Mouse (Mus musculus) midbrain, embryonic 13.5 days (tissue): ENCODE measurements around the gene 4921536K21Rik. TPM values are rescaled to one million over a fixed set of nuclear protein-coding genes. Genes with fewer than 3 reads are reported as not detected.

Experiments
- ATAC-seq: fragments of 200-750 bp; cut with Nextera tagmentation; 2 replicates; pipeline ENCODE4 v1.8.0; 2017; ENCODE audit warnings: mild to moderate bottlenecking, moderate TSS enrichment, moderate library complexity
- H3K27ac ChIP-seq: fragments of 300-500 bp; sonication (generic); 2 replicates; pipeline ENCODE4 v1.5.1; 2015; ENCODE audit warnings: inconsistent platforms, mild to moderate bottlenecking, moderate library complexity
- H3K27me3 ChIP-seq: fragments of 300-500 bp; sonication (generic); 2 replicates; pipeline ENCODE4 v1.6.1; 2015; ENCODE audit warnings: mild to moderate bottlenecking, inconsistent platforms
- H3K36me3 ChIP-seq: fragments of 300-500 bp; sonication (generic); 2 replicates; pipeline ENCODE4 v1.6.1; 2015; ENCODE audit warnings: mild to moderate bottlenecking, inconsistent platforms
- H3K4me1 ChIP-seq: fragments of 300-500 bp; sonication (generic); replicated peaks from 2 replicates; pipeline ENCODE4 v1.6.1; 2015; ENCODE audit warnings: inconsistent platforms
- H3K4me2 ChIP-seq: fragments of 300-500 bp; sonication (generic); replicated peaks from 2 replicates; pipeline ENCODE4 v1.6.1; 2015; ENCODE audit warnings: moderate library complexity, mild to moderate bottlenecking, inconsistent platforms
- H3K4me3 ChIP-seq: fragments of 300-500 bp; sonication (generic); replicated peaks from 2 replicates; pipeline ENCODE4 v1.5.1; 2015; ENCODE audit warnings: mild to moderate bottlenecking, inconsistent platforms
- H3K9ac ChIP-seq: fragments of 300-500 bp; sonication (generic); replicated peaks from 2 replicates; pipeline ENCODE4 v1.6.1; 2015; ENCODE audit warnings: mild to moderate bottlenecking, inconsistent platforms
- H3K9me3 ChIP-seq: fragments of 300-500 bp; sonication (generic); 2 replicates; pipeline ENCODE4 v1.6.1; 2016; ENCODE audit warnings: mild to moderate bottlenecking, inconsistent platforms
- WGBS: fragments of 180-500 bp; shearing (Covaris S2); methylation state at CpG from one replicate; pipeline ENCODE4 v1.1.7; 2015; 5-methylcytosine and 5-hydroxymethylcytosine counted together
- polyA plus RNA-seq: library from polyadenylated mRNA; unstranded; fragments of >200 nt; fragmentation: Nextera tagmentation; extraction: Ambion mirVana; gene quantifications from 2 replicates; pipeline ENCODE4 v1.2.1, GENCODE M21; 2015

The 4921536K21Rik gene
- polyA plus RNA-seq, 1 experiment from 2014 or later: 0.67 TPM

DNA sequence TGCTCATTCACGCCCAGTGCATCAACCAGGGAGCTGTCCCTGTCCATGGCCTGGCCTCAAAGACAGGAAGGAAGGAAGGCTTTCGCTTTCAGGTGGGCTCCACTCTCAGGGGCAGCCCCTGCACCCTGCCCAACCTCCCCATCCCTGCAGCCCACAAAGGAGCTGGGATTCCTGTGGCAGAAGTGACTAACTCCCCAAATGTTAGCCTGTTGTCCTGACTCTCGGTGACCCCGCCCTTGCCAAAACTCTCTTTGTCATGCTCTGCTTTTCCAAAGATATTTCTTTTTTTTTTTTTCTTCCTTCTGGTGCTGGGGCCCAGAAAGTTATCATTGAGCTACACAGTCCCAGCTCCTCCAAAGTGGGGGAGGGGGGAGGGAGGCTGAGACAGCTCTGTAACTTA, 14.3 kb upstream of the 4921536K21Rik start:
- 91% methylated on average over 4 of the region's 4 CpGs for WGBS

DNA sequence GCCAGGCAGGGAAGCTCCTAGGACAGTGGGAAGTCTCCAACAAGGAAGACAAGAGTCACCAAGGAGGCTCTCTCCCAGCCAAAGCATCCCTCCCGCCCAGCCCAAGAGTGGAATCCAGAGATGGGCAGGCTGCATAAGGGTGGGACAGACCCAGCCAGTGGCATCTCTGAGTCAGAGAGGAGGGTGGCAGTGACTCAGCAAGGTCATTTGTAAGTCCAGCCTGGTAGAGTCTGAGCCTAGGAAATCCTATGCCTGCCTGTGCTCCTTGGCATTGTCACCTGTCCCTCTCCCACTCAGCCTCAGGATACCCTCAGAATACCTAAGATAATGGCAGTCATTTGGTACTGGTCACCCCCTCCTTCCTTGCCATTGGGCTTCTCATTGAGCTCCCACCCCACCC, 10.5 kb upstream of the 4921536K21Rik start:
- H3K4me3 ChIP-seq: no peak overlapping the region
- no peaks in the 10 kb centered on the region for H3K9me3 ChIP-seq
- no peak overlapping the region for H3K27ac ChIP-seq
- 75% methylated on average over 1 of the region's 1 CpGs for WGBS
- no peaks in the 10 kb centered on the region for H3K27me3 ChIP-seq
- peaks cover 30% of the 10 kb centered on the region for H3K36me3 ChIP-seq
- no peak for ATAC-seq
- H3K4me2 ChIP-seq: no peak overlapping the region
- H3K4me1 ChIP-seq: peaks cover 22% of the 10 kb centered on the region
- H3K9ac ChIP-seq: no peak overlapping the region

More for the DNA sequence above, 14.3 kb upstream of the 4921536K21Rik start:
- no peak overlapping the region for H3K4me2 ChIP-seq
- no peak overlapping the region for H3K4me3 ChIP-seq
- H3K27me3 ChIP-seq: peaks cover 5% of the 10 kb centered on the region; the same call in 1 of the 2 replicates
- peaks cover 23% of the 10 kb centered on the region for H3K36me3 ChIP-seq
- peaks cover 43% of the 10 kb centered on the region for H3K4me1 ChIP-seq
- ATAC-seq: no peak
- H3K27ac ChIP-seq: no peak overlapping the region
- H3K9me3 ChIP-seq: no peaks in the 10 kb centered on the region
- no peak overlapping the region for H3K9ac ChIP-seq

DNA sequence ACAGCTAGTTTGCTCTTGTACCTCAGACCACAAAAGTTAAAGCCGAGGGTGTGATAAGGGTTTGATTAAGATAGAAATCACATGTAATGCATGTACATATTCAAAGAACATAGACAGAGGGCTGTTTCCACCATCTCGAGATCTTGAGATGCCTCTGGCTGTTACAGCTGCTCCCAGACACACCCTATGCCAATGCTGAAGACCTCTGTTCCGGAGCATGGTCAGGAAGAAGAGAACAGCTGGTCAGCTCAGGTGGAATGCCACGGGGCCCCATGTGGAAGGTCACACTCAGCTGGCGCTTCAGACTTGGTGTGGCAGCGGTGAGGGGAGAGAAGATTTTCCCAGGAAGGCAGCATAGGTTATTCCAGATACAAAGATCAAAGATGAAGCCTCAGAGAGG, 9.8 kb upstream of the 4921536K21Rik start:
- ATAC-seq: no peak
- H3K4me2 ChIP-seq: no peak overlapping the region
- no peaks in the 10 kb centered on the region for H3K27me3 ChIP-seq
- H3K9ac ChIP-seq: no peak overlapping the region
- no peaks in the 10 kb centered on the region for H3K9me3 ChIP-seq
- no peak overlapping the region for H3K4me3 ChIP-seq
- no peak overlapping the region for H3K27ac ChIP-seq
- H3K36me3 ChIP-seq: peaks cover 33% of the 10 kb centered on the region
- peaks cover 23% of the 10 kb centered on the region for H3K4me1 ChIP-seq
- WGBS: 82% methylated on average over 6 of the region's 6 CpGs

DNA sequence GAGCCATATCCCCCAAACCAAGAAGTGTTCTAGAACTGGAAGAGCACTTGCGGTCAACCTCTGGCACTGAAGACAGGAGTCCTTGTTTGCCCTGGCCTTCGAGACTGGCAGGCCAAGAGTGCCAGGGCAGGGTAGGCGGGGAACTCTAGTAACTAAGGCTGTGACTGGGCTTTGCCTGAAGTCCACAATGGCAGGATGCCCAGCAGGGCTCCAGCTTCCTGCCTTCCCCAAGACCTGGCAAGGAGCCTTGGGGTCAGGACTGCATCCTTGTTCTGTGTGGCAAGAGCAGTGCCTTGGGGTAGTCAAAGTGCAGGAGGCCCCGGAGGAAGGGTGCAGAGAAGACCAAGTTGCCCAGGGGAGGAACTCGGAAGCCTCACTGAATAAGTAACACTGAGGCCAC, 8.1 kb upstream of the 4921536K21Rik start:
- WGBS: 84% methylated on average over 5 of the region's 5 CpGs

DNA sequence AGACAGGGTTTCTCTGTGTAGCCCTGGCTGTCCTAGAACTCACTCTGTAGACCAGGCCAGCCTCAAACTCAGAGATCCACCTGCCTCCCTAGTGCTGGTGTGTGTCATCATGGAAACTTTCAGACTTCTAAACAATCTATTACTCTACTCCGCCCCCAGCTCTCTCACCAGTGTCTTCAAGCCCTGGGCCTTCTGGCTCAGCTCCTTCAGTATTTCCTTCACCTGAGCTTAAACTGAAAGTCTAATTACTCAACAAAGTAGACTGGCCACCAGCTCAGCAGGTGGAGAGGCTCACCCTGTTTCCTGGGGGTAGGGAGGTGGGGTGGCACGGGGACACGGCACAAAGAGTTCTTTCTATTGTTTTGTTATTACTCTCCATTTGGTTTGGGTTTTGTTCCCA, 7.6 kb upstream of the 4921536K21Rik start:
- Histone ChIP-seq H3K4me3 (no peak overlapping the region), H3K9me3 (no peaks in the 10 kb centered on the region), H3K4me1 (peaks cover 28% of the 10 kb centered on the region), H3K27me3 (no peaks in the 10 kb centered on the region), H3K9ac (no peak overlapping the region), H3K36me3 (peaks cover 48% of the 10 kb centered on the region), H3K4me2 (no peak overlapping the region), H3K27ac (no peak overlapping the region)
- no peak for ATAC-seq
- WGBS: 92% methylated on average over 3 of the region's 3 CpGs

More for the DNA sequence above, 8.1 kb upstream of the 4921536K21Rik start:
- no peaks in the 10 kb centered on the region for H3K9me3 ChIP-seq
- no peaks in the 10 kb centered on the region for H3K27me3 ChIP-seq
- peaks cover 27% of the 10 kb centered on the region for H3K4me1 ChIP-seq
- H3K4me3 ChIP-seq: no peak overlapping the region
- H3K9ac ChIP-seq: no peak overlapping the region
- ATAC-seq: no peak
- no peak overlapping the region for H3K4me2 ChIP-seq
- H3K36me3 ChIP-seq: peaks cover 46% of the 10 kb centered on the region
- no peak overlapping the region for H3K27ac ChIP-seq

DNA sequence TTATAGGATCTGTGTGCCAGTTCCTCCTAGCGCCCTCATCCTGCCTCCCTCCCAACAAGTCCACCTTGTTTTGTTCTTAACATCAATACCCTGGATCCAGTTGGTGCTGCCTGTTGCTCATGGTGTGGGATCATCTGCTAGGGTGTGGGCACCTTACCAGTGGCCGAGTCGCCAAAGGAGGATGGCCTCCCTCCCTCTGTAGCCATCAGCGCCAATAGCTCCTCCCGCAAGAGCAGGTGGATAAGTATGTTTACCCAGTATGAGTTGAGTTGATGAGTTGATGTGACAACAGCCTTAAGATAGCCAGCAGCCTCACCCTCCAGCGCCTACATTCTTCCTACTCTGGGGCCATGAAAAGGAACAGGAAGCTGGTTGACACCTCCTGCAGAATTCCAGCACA, 5.4 kb upstream of the 4921536K21Rik start:
- H3K36me3 ChIP-seq: peaks cover 44% of the 10 kb centered on the region
- H3K27me3 ChIP-seq: no peaks in the 10 kb centered on the region
- H3K9ac ChIP-seq: no peak overlapping the region
- ATAC-seq: no peak
- no peak overlapping the region for H3K4me2 ChIP-seq
- H3K27ac ChIP-seq: no peak overlapping the region
- no peaks in the 10 kb centered on the region for H3K9me3 ChIP-seq
- no peak overlapping the region for H3K4me3 ChIP-seq
- peaks cover 36% of the 10 kb centered on the region for H3K4me1 ChIP-seq
- WGBS: 92% methylated on average over 6 of the region's 6 CpGs

DNA sequence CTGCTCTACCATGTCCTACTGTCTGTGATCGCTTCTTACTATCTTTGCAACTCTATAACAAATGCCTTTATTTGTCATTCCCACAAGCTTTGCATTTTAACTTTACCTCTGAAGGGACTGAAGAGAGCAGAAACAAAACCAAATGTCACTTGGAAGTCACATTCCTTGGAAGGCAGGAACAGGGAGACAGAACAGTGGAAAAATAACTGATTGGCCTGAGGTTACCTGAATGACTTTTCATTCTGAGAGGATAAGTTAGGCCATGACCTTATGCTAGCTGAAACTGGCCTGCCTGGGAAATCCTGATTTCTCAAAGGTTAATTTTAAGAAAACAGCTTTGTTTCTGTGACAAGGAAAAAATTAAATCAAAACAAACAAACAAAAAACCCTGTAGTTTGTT, 1.0 kb upstream of the 4921536K21Rik start:
- Histone ChIP-seq H3K9ac (no peak overlapping the region), H3K27ac (no peak overlapping the region), H3K4me1 (peaks cover 38% of the 10 kb centered on the region), H3K4me2 (no peak overlapping the region), H3K36me3 (peaks cover 32% of the 10 kb centered on the region), H3K27me3 (no peaks in the 10 kb centered on the region), H3K9me3 (no peaks in the 10 kb centered on the region), H3K4me3 (no peak overlapping the region)
- WGBS: 85% methylated on average over 1 of the region's 1 CpGs
- no peak for ATAC-seq

DNA sequence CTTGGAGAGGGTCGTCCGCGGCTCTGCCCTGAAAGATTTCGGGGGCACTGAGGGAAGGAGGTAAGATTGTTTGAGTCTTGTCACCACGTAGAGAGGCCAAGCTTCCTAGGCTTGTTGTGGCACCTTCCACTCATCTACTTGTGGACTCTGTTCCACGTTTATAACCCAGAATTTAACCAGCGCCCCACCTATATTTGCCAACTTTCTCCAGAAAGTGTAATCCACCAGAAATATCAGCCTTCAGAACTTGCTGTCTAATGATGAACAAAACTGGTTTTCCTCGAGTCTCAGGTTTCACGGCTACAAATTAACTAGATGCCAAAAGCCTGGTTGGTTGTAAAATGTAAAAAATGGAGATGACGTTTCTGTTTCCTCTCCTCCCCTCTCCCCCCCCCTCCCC, 560 bp upstream of the 4921536K21Rik start:
- no peaks in the 10 kb centered on the region for H3K27me3 ChIP-seq
- no peak for ATAC-seq
- no peaks in the 10 kb centered on the region for H3K9me3 ChIP-seq
- H3K9ac ChIP-seq: peak overlapping the region; percentile 76
- peak overlapping the region; percentile 69 for H3K4me2 ChIP-seq
- H3K4me3 ChIP-seq: peak overlapping the region; percentile 56
- 7% methylated on average over 10 of the region's 10 CpGs for WGBS
- peaks cover 36% of the 10 kb centered on the region for H3K4me1 ChIP-seq
- peaks cover 32% of the 10 kb centered on the region for H3K36me3 ChIP-seq
- H3K27ac ChIP-seq: peak overlapping the region; percentile 86

DNA sequence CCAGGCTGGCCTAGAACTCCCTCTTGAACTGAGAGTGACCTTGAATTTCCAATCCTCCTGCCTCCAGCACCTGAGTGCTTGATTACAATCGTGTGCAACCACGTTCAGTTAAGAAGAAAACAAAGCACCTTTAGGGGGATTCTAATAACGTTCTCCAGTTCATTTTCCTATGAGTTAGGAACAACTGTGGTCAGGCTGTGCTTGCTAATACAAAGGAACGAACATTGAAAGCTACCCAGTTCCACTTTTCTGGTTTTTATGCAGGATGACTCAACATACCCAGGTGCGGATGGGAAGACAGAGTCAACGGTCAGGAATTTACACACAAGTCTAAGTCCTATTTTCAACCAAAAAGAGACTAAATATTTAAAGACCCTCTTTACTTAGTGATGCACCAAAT, 928 bp downstream of the 4921536K21Rik start:
- no peak for ATAC-seq
- WGBS: 83% methylated on average over 6 of the region's 6 CpGs
- H3K4me3 ChIP-seq: peak overlapping the region; percentile 56; the same call in 1 of the 2 replicates

DNA sequence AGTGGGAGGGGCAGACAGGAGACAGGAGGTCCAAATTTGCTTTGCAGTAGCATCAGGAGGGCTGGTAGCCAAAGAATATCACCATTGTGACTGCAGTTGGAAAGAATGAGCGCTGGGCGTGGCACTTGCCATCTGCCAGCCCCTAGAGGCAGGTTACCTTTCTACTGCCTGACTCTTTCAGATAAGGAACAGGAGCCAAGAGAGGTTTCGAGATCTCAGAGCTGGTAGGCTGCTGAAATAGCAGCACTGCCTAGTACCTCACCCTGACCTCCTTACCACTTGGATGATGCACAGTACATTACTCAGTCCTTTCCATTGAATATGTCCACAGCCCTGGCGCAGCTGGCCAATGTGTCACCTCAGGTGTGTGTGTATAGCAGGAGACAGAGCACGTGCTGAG, 7.6 kb downstream of the 4921536K21Rik start:
- Histone ChIP-seq H3K27ac (no peak overlapping the region), H3K9me3 (no peaks in the 10 kb centered on the region), H3K36me3 (no peaks in the 10 kb centered on the region), H3K4me2 (no peak overlapping the region), H3K27me3 (no peaks in the 10 kb centered on the region), H3K4me3 (no peak overlapping the region), H3K4me1 (no peaks in the 10 kb centered on the region), H3K9ac (no peak overlapping the region)
- WGBS: 78% methylated on average over 5 of the region's 5 CpGs
- ATAC-seq: 0 out of 2 replicates have a peak, but pooled peaks have one; percentile 27

More for the DNA sequence above, 928 bp downstream of the 4921536K21Rik start:
- Histone ChIP-seq H3K4me1 (peaks cover 26% of the 10 kb centered on the region), H3K9me3 (no peaks in the 10 kb centered on the region), H3K27me3 (no peaks in the 10 kb centered on the region), H3K4me2 (peak overlapping the region; percentile 69), H3K27ac (no peak overlapping the region), H3K9ac (no peak overlapping the region), H3K36me3 (peaks cover 25% of the 10 kb centered on the region)

DNA sequence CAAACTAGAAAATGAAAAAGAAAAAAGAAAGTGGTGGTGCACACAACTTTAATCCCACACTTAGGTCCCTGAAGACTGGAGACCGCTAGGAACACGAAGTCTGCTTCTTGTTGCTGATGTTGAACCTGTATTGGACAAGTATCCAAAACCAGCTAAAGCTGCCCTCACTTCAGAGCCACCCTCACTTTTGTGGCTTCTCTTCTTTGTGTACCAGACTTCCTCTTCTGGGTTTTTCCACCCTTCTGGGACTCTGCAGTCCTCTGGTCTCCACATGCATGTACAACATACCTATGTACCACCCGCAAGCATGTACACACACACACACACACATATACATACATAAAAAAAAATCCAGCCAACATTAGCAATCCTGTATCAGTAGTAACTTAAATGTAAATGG, 11.2 kb downstream of the 4921536K21Rik start:
- Histone ChIP-seq H3K36me3 (no peaks in the 10 kb centered on the region), H3K27ac (no peak overlapping the region), H3K4me2 (no peak overlapping the region), H3K4me3 (no peak overlapping the region), H3K27me3 (no peaks in the 10 kb centered on the region), H3K9ac (no peak overlapping the region), H3K4me1 (no peaks in the 10 kb centered on the region), H3K9me3 (no peaks in the 10 kb centered on the region)
- ATAC-seq: no peak
- WGBS: 86% methylated on average over 3 of the region's 3 CpGs

DNA sequence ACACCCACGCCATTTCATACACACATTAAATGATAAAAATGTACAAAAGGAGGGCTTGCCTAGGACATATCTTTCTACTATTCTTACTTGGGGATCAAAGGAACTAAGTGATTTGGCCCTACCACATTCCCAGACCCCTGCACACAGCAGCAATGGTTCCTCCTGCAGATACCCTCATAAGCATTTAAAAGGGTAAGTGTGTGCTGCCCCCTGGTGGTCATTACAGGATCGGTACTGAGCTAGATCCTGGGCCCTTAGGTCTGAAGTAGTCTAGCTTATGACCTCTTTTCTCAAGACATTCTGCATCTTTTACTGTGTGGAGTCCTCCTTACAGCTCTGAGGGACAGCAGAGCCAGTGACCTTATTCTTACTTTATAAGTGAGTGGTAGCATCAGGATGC, 15.1 kb downstream of the 4921536K21Rik start:
- no peak for ATAC-seq
- Histone ChIP-seq H3K27me3 (no peaks in the 10 kb centered on the region), H3K27ac (no peak overlapping the region), H3K4me2 (no peak overlapping the region), H3K4me3 (no peak overlapping the region), H3K9ac (no peak overlapping the region), H3K36me3 (no peaks in the 10 kb centered on the region), H3K4me1 (no peaks in the 10 kb centered on the region), H3K9me3 (no peaks in the 10 kb centered on the region)
- 34% methylated on average over 2 of the region's 2 CpGs for WGBS

DNA sequence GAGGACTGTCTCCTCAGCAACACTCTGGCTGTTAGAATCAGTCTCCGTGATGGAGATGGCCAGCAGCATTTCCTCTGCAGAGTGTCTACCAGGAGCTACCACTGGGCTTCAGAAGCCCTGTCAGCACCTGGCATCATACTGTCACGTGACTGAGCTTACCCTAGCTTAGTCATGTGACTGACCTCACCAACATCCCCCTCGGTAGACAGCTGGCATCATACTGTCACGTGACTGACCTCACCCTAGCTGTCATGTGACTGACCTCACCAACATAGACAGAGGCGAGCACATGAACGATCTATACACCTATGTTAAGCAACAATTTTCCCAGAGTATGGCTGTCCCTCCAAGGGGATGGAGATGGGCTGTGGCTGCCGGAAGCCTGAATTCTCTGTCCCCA, 16.2 kb downstream of the 4921536K21Rik start:
- no peaks in the 10 kb centered on the region for H3K4me1 ChIP-seq
- no peaks in the 10 kb centered on the region for H3K36me3 ChIP-seq
- no peak for ATAC-seq
- H3K27ac ChIP-seq: no peak overlapping the region
- H3K27me3 ChIP-seq: no peaks in the 10 kb centered on the region
- no peaks in the 10 kb centered on the region for H3K9me3 ChIP-seq
- H3K4me3 ChIP-seq: no peak overlapping the region
- 80% methylated on average over 7 of the region's 7 CpGs for WGBS
- no peak overlapping the region for H3K4me2 ChIP-seq
- no peak overlapping the region for H3K9ac ChIP-seq
